Mouse (Mus musculus) v-Abl transformed pro-B cells (cell line): ENCODE results near the gene Scarb1.
"Not testable (repeated sequence)": the region's sequence is repeated elsewhere in the genome, so short reads cannot be mapped to it uniquely, and the experiment has no call there.

ENCODE experiments used
- in situ Hi-C, 2 experiments: fragments of 400-800 bp; cut with MboI; formaldehyde crosslinking; loops; one replicate each; pipeline ENCODE4 v1.15.1; 2025; ENCODE audit not compliant: unreplicated experiment in 2 of 2

Scarb1 gene

GRCm38 (mm10) chr5:125340547-125341262, at the start of gene Scarb1:
TSS of gene Scarb1 (minus strand) at chr5:125341094.
- in situ Hi-C loops = no loop called here

GRCm38 (mm10) chr5:125389579-125390441, 48.9 kb upstream of the Scarb1 start, which contains the start of gene Ubc:
TSS of gene Ubc (minus strand) at chr5:125390202.
- in situ Hi-C loops = loop anchor here in 1 of 2 experiments (5.0 kb wide), 1 partner anchor 42 kb away; the partner anchor contains the start of gene Dhx37

- in situ Hi-C loops = no loop called here
Measured at GRCm38 (mm10) chr5:125389131-125389578, 48.3 kb upstream of the Scarb1 start, which contains the start of gene Gm10382. TSS of gene Gm10382 (plus strand) at chr5:125389322.

- in situ Hi-C loops = no loop called here
Measured at GRCm38 (mm10) chr5:125388358-125389092, 47.6 kb upstream of the Scarb1 start.

- in situ Hi-C loops = not testable (repeated sequence)
Measured at GRCm38 (mm10) chr5:125387295-125387694, 46.4 kb upstream of the Scarb1 start.

- in situ Hi-C loops = no loop called here
Measured at GRCm38 (mm10) chr5:125385215-125385940, 44.5 kb upstream of the Scarb1 start.

- in situ Hi-C loops = no loop called here
Measured at GRCm38 (mm10) chr5:125384512-125385214, 43.8 kb upstream of the Scarb1 start.

- in situ Hi-C loops = no loop called here
Measured at GRCm38 (mm10) chr5:125383637-125384420, 42.9 kb upstream of the Scarb1 start.

- in situ Hi-C loops = no loop called here
Measured at GRCm38 (mm10) chr5:125382673-125383558, 42.0 kb upstream of the Scarb1 start.

- in situ Hi-C loops = no loop called here
Measured at GRCm38 (mm10) chr5:125381954-125382672, 41.2 kb upstream of the Scarb1 start.

- in situ Hi-C loops = loop anchor here in 1 of 2 experiments (5.0 kb wide), 1 partner anchor 103 kb away; no protein-coding TSS in a partner anchor
Measured at GRCm38 (mm10) chr5:125378919-125379318, 38.0 kb upstream of the Scarb1 start.

- in situ Hi-C loops = loop anchor here in 1 of 2 experiments (5.0 kb wide), 1 partner anchor 105 kb away; no protein-coding TSS in a partner anchor
Measured at GRCm38 (mm10) chr5:125377214-125377613, 36.3 kb upstream of the Scarb1 start.

GRCm38 (mm10) chr5:125375871-125376270, 35.0 kb upstream of the Scarb1 start:
- in situ Hi-C loops = loop anchor here in 1 of 2 experiments (5.0 kb wide), 1 partner anchor 106 kb away; no protein-coding TSS in a partner anchor

GRCm38 (mm10) chr5:125372027-125372426, 31.1 kb upstream of the Scarb1 start:
- in situ Hi-C loops = loop anchor here in 1 of 2 experiments (25.0 kb wide), 1 partner anchor 935 kb away; the partner anchor contains the start of genes Kmt5a and Sbno1

GRCm38 (mm10) chr5:125370950-125371693, 30.2 kb upstream of the Scarb1 start:
- in situ Hi-C loops = loop anchor here in 1 of 2 experiments (25.0 kb wide), 1 partner anchor 934 kb away; the partner anchor contains the start of genes Kmt5a and Sbno1

- in situ Hi-C loops = loop anchor here (5.0 to 25.0 kb wide), 3 partner anchors 96 to 931 kb away; partner anchors contain the start of genes Kmt5a (in 1 of the 2) and Sbno1 (in 1 of the 2)
Measured at GRCm38 (mm10) chr5:125368568-125368967, 27.7 kb upstream of the Scarb1 start.
